Mouse (Mus musculus): Measurements from ENCODE around the gene Fam170b. TPM values are rescaled to one million over a fixed set of nuclear protein-coding genes. Genes with fewer than 3 reads are reported as not detected.

Gene Fam170b
- polyA plus RNA-seq (2012) = not detected in 2 replicates

DNA sequence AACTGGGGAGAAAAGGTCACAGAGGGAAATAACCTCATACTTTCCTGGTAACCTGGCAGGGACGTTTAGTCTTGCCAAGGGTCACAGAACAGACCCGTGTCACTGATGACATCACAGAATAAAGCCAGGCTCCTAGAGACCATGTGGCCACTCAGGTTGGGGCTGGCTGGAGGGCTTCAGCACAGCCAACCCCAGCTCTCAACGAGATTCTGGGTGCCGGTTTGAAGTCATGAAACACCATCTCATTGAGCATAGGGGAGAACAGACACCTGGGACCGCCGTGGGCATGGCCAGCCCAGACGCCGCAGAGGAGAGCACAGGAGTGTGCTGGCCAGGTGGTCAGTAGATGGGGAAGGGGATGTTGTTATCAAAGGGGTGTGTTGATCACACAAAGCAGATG lies at the start of gene Fam170b:
Gene Fam170b (plus strand): TSS at position 116 of the 400 bp plus-strand sequence.

DNA sequence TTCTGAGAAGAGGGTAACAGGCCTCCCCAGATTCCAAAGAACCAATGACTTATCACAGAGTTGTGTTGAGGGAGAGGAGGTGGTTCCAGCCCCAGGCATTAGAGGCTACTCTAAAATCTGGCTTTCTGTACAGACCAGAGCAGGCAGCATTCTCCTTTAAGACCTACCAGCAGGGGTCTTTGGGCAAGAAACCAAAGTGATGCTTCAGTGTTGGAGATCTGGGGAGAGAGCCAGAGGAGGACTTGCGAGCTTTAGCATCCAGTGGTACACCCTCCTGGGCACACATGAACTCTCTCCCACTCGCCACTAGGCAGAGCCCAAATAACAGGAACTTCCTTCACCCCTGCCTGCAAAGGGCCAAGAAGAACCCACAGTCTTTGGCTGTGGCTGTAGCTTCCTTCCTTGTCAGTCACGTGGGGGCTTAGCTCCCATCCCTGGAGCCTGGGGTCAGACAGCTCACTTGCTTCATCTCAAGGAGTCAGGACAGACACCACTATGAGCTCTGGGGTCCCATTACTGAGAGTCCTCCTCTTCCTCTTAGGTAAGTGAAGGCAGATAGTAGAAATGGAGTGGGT lies 48.1 kb upstream of the Fam170b start, which contains the start of gene Tmem273:
Gene Tmem273 (plus strand): TSS at position 408 of the 575 bp plus-strand sequence.

DNA sequence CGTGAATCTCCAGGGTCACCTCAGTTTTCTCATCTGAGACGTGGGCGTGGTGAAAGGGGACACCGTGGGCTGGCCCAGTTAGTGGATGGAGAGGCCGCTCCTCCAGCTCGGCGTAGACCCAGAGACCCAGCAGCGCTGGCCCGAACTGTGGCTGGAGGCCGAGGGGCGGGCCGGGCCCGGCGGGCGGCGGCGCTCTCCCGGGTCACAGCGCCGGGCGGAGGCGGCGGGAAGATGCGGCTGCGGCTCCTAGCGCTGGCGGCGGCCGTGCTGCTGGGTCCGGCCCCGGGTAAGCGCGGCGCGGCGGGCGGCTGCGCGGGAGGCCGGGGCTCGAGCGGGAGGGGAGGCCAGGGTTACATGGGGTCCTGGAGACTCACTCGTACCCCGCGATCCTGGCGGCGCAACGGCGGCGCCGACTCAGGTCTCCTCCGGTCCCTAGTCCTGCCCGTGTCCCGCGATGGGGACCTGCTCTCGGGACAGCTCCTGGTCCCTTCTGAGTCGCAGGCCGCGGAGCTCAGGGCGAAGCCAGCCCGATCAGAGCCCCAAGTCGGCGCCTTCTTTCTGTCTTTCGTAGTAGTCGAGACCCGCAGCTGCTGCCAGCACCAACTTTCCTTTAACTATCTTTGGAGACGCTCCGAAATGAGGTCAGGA lies 23.0 kb downstream of the Fam170b start, which contains the start of gene Vstm4:
Gene Vstm4 (plus strand): TSS at position 76 of the 648 bp plus-strand sequence.

Other genes with a start within 250 kb of the Fam170b start
- not detected in 2 replicates for gene Prrxl1, start 234.6 kb upstream of the Fam170b start, polyA plus RNA-seq (2012)
- gene 3425401B19Rik, start 148.7 kb upstream of the Fam170b start, polyA plus RNA-seq (2012) = not detected in 2 replicates
- 1.1 and 1.6 TPM in 2 replicates for gene Tmem273, start 48.0 kb upstream of the Fam170b start, polyA plus RNA-seq (2012)
- gene Vstm4, start 22.8 kb downstream of the Fam170b start, polyA plus RNA-seq (2012) = 0.06 TPM in 1 of 2 replicates, not detected in the other
- gene Lrrc18, start 157.4 kb downstream of the Fam170b start, polyA plus RNA-seq (2012) = 0.04 TPM in 1 of 2 replicates, not detected in the other

Measured in megakaryocyte-erythroid progenitor cell, adult 5 weeks (primary cell).